Mouse (Mus musculus) liver, embryonic 14.5 days (tissue): Measurements from ENCODE around the gene Foxn3.

Experiments used
- CTCF ChIP-seq: IDR thresholded peaks from 2 replicates; pipeline ENCODE4 v1.5.1; 2016; ENCODE audit warnings: antibody characterized with exemption, low read depth, control low read depth
- EP300 ChIP-seq: IDR thresholded peaks from 2 replicates; pipeline ENCODE4 v1.6.1; 2016; ENCODE audit warnings: antibody characterized with exemption, low read depth

DNA sequence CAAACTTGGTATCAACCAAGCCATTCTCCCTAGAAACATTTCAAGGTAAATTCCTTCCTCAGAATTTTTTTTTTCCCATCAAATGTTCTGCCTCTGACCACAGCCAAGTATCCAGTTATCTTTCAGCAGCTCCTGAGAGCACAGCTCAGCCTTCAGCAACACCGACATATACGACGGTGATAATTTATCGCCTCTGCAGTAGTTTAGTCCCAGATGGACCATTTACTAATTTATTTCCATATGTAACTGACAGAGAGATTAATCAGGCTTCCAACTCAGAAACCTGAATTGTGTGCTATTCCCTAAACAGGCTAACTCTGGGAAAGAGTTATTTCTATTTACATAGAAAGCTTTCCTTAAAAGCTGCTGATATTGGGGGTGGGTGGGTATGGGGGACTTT lies 109.6 kb downstream of the Foxn3 start:
- TF ChIP-seq EP300: no peak
- TF ChIP-seq CTCF: no peak
